Mouse (Mus musculus) megakaryocyte, embryonic 14.5 days (primary cell): ENCODE data around the gene Nudt3.

Experiments used
- FLI1 ChIP-seq: IDR thresholded peaks from 2 replicates; pipeline ENCODE4 v1.6.1; 2012; ENCODE audit warnings: low read length, inconsistent platforms, mixed read lengths
- GATA1 ChIP-seq: IDR thresholded peaks from 3 replicates; pipeline ENCODE4 v1.6.1; 2012; ENCODE audit warnings: mixed read lengths, low read length, inconsistent platforms, borderline replicate concordance

- no peak for TF ChIP-seq GATA1
- no peak for TF ChIP-seq FLI1
These were observed 2.4 kb upstream of the Nudt3 start for GRCm38 (mm10) chr17:27625455-27626251.
